Mouse (Mus musculus): ENCODE data around the gene Crtc1. TPM values are rescaled to one million over a fixed set of nuclear protein-coding genes. Genes with fewer than 3 reads are reported as not detected.

Crtc1 gene
- polyA plus RNA-seq, 1 experiment from 2014 or later, result 15.4 TPM

DNA sequence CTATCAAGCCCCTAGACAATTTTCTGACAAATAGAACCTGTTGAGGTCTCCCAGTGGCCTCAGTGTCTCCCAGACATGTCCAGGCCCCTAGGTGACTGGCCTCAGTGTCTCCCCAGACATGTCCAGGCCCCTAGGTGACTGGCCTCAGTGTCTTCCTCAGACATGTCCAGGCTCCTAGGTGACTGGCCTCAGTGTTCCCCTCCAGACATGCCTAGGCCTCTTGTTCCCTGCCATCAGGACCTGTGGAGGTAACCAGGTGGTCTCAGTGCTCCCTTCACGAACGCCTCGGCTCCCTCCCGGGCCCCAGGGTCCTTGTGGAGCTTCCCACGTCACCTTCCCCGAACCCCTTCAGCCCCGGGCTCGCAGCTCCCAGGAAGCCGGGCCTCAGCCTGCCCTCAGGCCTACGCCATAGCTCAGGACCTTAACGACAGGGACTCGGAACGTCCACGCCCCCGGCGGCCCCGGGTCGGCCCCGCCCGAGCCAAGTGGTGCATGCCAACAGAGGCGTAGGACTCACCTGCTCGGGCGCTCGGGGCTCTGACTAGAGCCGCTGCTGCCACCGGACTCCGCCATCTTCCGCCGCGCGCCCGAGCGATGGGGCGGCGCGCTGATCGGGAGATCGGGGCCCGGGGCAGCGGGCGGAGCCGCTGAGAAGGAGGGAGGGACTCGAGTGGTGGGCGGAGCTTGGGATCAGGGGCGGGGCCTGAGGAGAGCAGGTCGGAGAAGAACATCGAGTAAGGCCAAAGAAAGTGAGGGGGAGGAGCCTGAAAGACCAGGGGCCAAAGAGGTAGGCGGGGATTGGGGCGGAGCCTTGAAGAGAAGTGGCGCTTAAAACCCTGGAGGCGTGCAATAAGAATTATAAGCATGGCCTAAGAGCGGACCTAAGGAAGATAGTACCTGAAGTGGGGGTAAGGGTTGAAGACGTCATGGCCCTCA lies 37.2 kb upstream of the Crtc1 start, which contains the start of gene Klhl26:
Klhl26 (minus strand) TSS at position 636 of the 936 bp plus-strand sequence.
- no peaks in the 10 kb centered on the region for H3K36me3 ChIP-seq (ENCODE audit: control insufficient read depth, insufficient read depth, low read length)
- H3K27me3 ChIP-seq (ENCODE audit: control insufficient read depth, insufficient read depth, low read depth, low read length), result peaks cover 3% of the 10 kb centered on the region; the same call in 1 of the 2 replicates
- no peaks in the 10 kb centered on the region for H3K9me3 ChIP-seq (ENCODE audit: control insufficient read depth, low read length)
- H3K4me2 ChIP-seq (ENCODE audit: low read depth, low read length), result peak within 1 kb of the TSS; percentile 77
- peaks cover 16% of the 10 kb centered on the region for H3K4me1 ChIP-seq (replicated peaks; ENCODE audit: control insufficient read depth, insufficient read depth, low read length)
- H3K27ac ChIP-seq (ENCODE audit: low read length), result peak within 1 kb of the TSS; percentile 75
- WGBS, result 1% methylated on average over 53 of the region's 53 CpGs
- ATAC-seq (ENCODE audit: low read depth), result peak; percentile 94
- peak within 1 kb of the TSS; percentile 69 for H3K4me3 ChIP-seq (ENCODE audit: low read length)
- H3K9ac ChIP-seq (ENCODE audit: low read length), result peak within 1 kb of the TSS; percentile 83

GRCm38 (mm10) chr8:70471856-70472255 lies 32.5 kb upstream of the Crtc1 start:
- H3K27ac ChIP-seq (ENCODE audit: low read length), result no peak overlapping the region
- H3K4me2 ChIP-seq (ENCODE audit: low read depth, low read length), result no peak overlapping the region
- no peaks in the 10 kb centered on the region for H3K36me3 ChIP-seq (ENCODE audit: control insufficient read depth, insufficient read depth, low read length)
- WGBS, result 100% methylated on average over 7 of the region's 7 CpGs
- H3K4me3 ChIP-seq (ENCODE audit: low read length), result no peak overlapping the region
- no peaks in the 10 kb centered on the region for H3K9me3 ChIP-seq (ENCODE audit: control insufficient read depth, low read length)
- H3K27me3 ChIP-seq (ENCODE audit: control insufficient read depth, insufficient read depth, low read depth, low read length), result no peaks in the 10 kb centered on the region
- no peak overlapping the region for H3K9ac ChIP-seq (ENCODE audit: low read length)
- H3K4me1 ChIP-seq (replicated peaks; ENCODE audit: control insufficient read depth, insufficient read depth, low read length), result peaks cover 41% of the 10 kb centered on the region
- ATAC-seq (ENCODE audit: low read depth), result no peak

DNA sequence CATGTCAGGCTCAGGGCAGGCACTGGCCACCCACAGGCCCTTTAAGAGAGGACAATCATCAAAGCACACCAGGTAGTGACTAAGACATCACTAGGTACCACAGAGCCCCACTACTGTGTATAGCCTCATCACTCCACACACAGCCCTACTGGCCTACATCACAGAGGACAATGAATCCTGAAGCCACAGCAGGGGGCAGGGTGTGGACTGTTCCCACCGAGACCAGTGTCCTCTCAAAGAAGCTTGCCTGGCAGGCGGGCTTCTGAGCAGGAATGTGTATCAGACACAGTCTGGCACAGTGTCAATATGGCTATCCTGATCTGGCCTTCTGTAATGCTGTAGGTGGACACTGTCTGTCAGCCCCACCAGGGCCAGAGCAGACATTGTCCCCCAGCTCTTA lies 30.6 kb upstream of the Crtc1 start:
- H3K9me3 ChIP-seq (ENCODE audit: control insufficient read depth, low read length), result no peaks in the 10 kb centered on the region
- no peak overlapping the region for H3K4me2 ChIP-seq (ENCODE audit: low read depth, low read length)
- H3K4me1 ChIP-seq (replicated peaks; ENCODE audit: control insufficient read depth, insufficient read depth, low read length), result peaks cover 30% of the 10 kb centered on the region
- WGBS, result 52% methylated on average over 2 of the region's 2 CpGs
- no peak overlapping the region; the same call in 1 of the 2 replicates for H3K27ac ChIP-seq (ENCODE audit: low read length)
- no peak overlapping the region for H3K9ac ChIP-seq (ENCODE audit: low read length)
- no peak for ATAC-seq (ENCODE audit: low read depth)
- no peak overlapping the region for H3K4me3 ChIP-seq (ENCODE audit: low read length)
- peaks cover 7% of the 10 kb centered on the region; the same call in 1 of the 2 replicates for H3K36me3 ChIP-seq (ENCODE audit: control insufficient read depth, insufficient read depth, low read length)
- no peaks in the 10 kb centered on the region for H3K27me3 ChIP-seq (ENCODE audit: control insufficient read depth, insufficient read depth, low read depth, low read length)

- Histone ChIP-seq H3K9ac (ENCODE audit: low read length) (0 out of 2 replicates have a peak overlapping the region, but pooled peaks have one; percentile 2), H3K4me2 (ENCODE audit: low read depth, low read length) (no peak overlapping the region), H3K4me1 (replicated peaks; ENCODE audit: control insufficient read depth, insufficient read depth, low read length) (peaks cover 30% of the 10 kb centered on the region), H3K9me3 (ENCODE audit: control insufficient read depth, low read length) (no peaks in the 10 kb centered on the region), H3K27ac (ENCODE audit: low read length) (peak overlapping the region; percentile 48), H3K27me3 (ENCODE audit: control insufficient read depth, insufficient read depth, low read depth, low read length) (no peaks in the 10 kb centered on the region), H3K36me3 (ENCODE audit: control insufficient read depth, insufficient read depth, low read length) (peaks cover 7% of the 10 kb centered on the region; the same call in 1 of the 2 replicates), H3K4me3 (ENCODE audit: low read length) (no peak overlapping the region)
- 33% methylated on average over 10 of the region's 10 CpGs for WGBS
- ATAC-seq (ENCODE audit: low read depth), result peak; percentile 70; the same call in 1 of the 2 replicates
These were observed 30.0 kb upstream of the Crtc1 start for GRCm38 (mm10) chr8:70469295-70469916.

DNA sequence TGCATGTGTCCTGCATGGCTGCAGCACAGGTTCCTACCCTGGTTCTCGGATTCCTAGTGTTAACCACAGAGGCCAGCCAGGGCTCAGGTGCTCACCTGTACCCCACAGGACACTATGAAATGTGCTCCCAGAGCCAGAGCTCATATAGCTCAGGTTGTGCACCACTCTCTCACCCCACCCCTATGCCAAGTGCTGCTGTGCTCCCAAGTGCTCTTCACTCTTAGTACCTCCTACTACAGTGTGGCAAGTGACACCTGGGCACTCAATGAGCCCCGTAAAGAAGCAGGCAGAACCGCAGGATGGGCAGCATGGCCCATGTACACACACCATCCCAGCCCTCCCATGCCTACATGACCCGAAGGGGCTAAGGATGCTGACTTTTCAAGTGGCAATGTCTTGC lies 29.4 kb upstream of the Crtc1 start:
- no peak overlapping the region for H3K4me2 ChIP-seq (ENCODE audit: low read depth, low read length)
- H3K4me1 ChIP-seq (replicated peaks; ENCODE audit: control insufficient read depth, insufficient read depth, low read length), result peaks cover 30% of the 10 kb centered on the region
- H3K9me3 ChIP-seq (ENCODE audit: control insufficient read depth, low read length), result no peaks in the 10 kb centered on the region
- H3K27ac ChIP-seq (ENCODE audit: low read length), result 0 out of 2 replicates have a peak overlapping the region, but pooled peaks have one; percentile 48
- peak; percentile 77 for ATAC-seq (ENCODE audit: low read depth)
- H3K4me3 ChIP-seq (ENCODE audit: low read length), result no peak overlapping the region
- H3K27me3 ChIP-seq (ENCODE audit: control insufficient read depth, insufficient read depth, low read depth, low read length), result no peaks in the 10 kb centered on the region
- H3K9ac ChIP-seq (ENCODE audit: low read length), result no peak overlapping the region
- WGBS, result 66% methylated on average over 4 of the region's 4 CpGs
- H3K36me3 ChIP-seq (ENCODE audit: control insufficient read depth, insufficient read depth, low read length), result peaks cover 7% of the 10 kb centered on the region; the same call in 1 of the 2 replicates

DNA sequence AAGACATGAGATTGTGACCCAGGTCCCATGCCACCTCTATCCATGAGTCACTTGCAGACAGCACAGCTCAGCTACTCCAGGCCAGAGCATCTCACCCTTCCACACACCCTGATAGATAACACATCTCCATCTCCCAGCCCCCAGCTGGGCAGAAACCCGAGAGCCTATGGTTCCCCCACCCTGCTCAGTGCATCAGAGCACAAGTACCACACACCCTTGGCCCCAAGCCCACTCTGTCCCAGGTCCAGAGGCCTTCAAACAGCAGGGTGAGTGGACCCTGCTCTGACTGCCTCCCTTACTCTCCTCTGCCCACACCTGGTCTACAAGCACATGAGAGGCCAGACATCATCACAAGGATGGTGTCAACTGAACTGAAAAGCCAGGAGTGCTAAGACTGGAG lies 28.5 kb upstream of the Crtc1 start:
- H3K4me1 ChIP-seq (replicated peaks; ENCODE audit: control insufficient read depth, insufficient read depth, low read length), result peaks cover 34% of the 10 kb centered on the region
- 36% methylated on average over 1 of the region's 1 CpGs for WGBS
- H3K27ac ChIP-seq (ENCODE audit: low read length), result no peak overlapping the region
- H3K27me3 ChIP-seq (ENCODE audit: control insufficient read depth, insufficient read depth, low read depth, low read length), result no peaks in the 10 kb centered on the region
- no peak for ATAC-seq (ENCODE audit: low read depth)
- no peak overlapping the region for H3K4me2 ChIP-seq (ENCODE audit: low read depth, low read length)
- H3K4me3 ChIP-seq (ENCODE audit: low read length), result no peak overlapping the region
- H3K9me3 ChIP-seq (ENCODE audit: control insufficient read depth, low read length), result no peaks in the 10 kb centered on the region
- peak overlapping the region; percentile 33; the same call in 1 of the 2 replicates for H3K9ac ChIP-seq (ENCODE audit: low read length)
- H3K36me3 ChIP-seq (ENCODE audit: control insufficient read depth, insufficient read depth, low read length), result peaks cover 7% of the 10 kb centered on the region; the same call in 1 of the 2 replicates

- 63% methylated on average over 5 of the region's 5 CpGs for WGBS
- H3K36me3 ChIP-seq (ENCODE audit: control insufficient read depth, insufficient read depth, low read length), result peaks cover 7% of the 10 kb centered on the region; the same call in 1 of the 2 replicates
- H3K27me3 ChIP-seq (ENCODE audit: control insufficient read depth, insufficient read depth, low read depth, low read length), result no peaks in the 10 kb centered on the region
- no peak overlapping the region for H3K4me2 ChIP-seq (ENCODE audit: low read depth, low read length)
- no peaks in the 10 kb centered on the region for H3K9me3 ChIP-seq (ENCODE audit: control insufficient read depth, low read length)
- ATAC-seq (ENCODE audit: low read depth), result no peak
- H3K4me3 ChIP-seq (ENCODE audit: low read length), result no peak overlapping the region
- H3K9ac ChIP-seq (ENCODE audit: low read length), result no peak overlapping the region
- no peak overlapping the region for H3K27ac ChIP-seq (ENCODE audit: low read length)
- H3K4me1 ChIP-seq (replicated peaks; ENCODE audit: control insufficient read depth, insufficient read depth, low read length), result peaks cover 34% of the 10 kb centered on the region
These were observed 27.9 kb upstream of the Crtc1 start for GRCm38 (mm10) chr8:70467229-70467725.

GRCm38 (mm10) chr8:70466771-70467170 lies 27.4 kb upstream of the Crtc1 start:
- no peak for ATAC-seq (ENCODE audit: low read depth)
- H3K4me3 ChIP-seq (ENCODE audit: low read length), result no peak overlapping the region
- H3K27ac ChIP-seq (ENCODE audit: low read length), result no peak overlapping the region
- H3K27me3 ChIP-seq (ENCODE audit: control insufficient read depth, insufficient read depth, low read depth, low read length), result no peaks in the 10 kb centered on the region
- H3K4me1 ChIP-seq (replicated peaks; ENCODE audit: control insufficient read depth, insufficient read depth, low read length), result peaks cover 34% of the 10 kb centered on the region
- H3K9me3 ChIP-seq (ENCODE audit: control insufficient read depth, low read length), result no peaks in the 10 kb centered on the region
- WGBS, result 51% methylated on average over 11 of the region's 11 CpGs
- H3K36me3 ChIP-seq (ENCODE audit: control insufficient read depth, insufficient read depth, low read length), result peaks cover 7% of the 10 kb centered on the region; the same call in 1 of the 2 replicates
- H3K9ac ChIP-seq (ENCODE audit: low read length), result no peak overlapping the region
- H3K4me2 ChIP-seq (ENCODE audit: low read depth, low read length), result no peak overlapping the region

GRCm38 (mm10) chr8:70466305-70466704 lies 26.9 kb upstream of the Crtc1 start:
- H3K36me3 ChIP-seq (ENCODE audit: control insufficient read depth, insufficient read depth, low read length), result peaks cover 7% of the 10 kb centered on the region; the same call in 1 of the 2 replicates
- 82% methylated on average over 4 of the region's 4 CpGs for WGBS
- ATAC-seq (ENCODE audit: low read depth), result no peak
- peaks cover 34% of the 10 kb centered on the region for H3K4me1 ChIP-seq (replicated peaks; ENCODE audit: control insufficient read depth, insufficient read depth, low read length)
- H3K4me3 ChIP-seq (ENCODE audit: low read length), result no peak overlapping the region
- no peak overlapping the region for H3K9ac ChIP-seq (ENCODE audit: low read length)
- no peak overlapping the region for H3K27ac ChIP-seq (ENCODE audit: low read length)
- no peaks in the 10 kb centered on the region for H3K27me3 ChIP-seq (ENCODE audit: control insufficient read depth, insufficient read depth, low read depth, low read length)
- no peak overlapping the region for H3K4me2 ChIP-seq (ENCODE audit: low read depth, low read length)
- no peaks in the 10 kb centered on the region for H3K9me3 ChIP-seq (ENCODE audit: control insufficient read depth, low read length)

Measured in lung, embryonic 16.5 days (tissue).